Mouse (Mus musculus) MEL-GATA-1-ER (cell line): ENCODE data around the gene Gm20605.
"Not testable (repeated sequence)": the region's sequence is repeated elsewhere in the genome, so short reads cannot be mapped to it uniquely, and the experiment has no call there.

Experiments
- DNase-seq: peaks from one replicate; pipeline ENCODE4 v3.0.0-alpha.2; 2012; ENCODE audit warnings: low read depth; ENCODE audit errors: extremely low read depth

Gm20605 gene

DNA sequence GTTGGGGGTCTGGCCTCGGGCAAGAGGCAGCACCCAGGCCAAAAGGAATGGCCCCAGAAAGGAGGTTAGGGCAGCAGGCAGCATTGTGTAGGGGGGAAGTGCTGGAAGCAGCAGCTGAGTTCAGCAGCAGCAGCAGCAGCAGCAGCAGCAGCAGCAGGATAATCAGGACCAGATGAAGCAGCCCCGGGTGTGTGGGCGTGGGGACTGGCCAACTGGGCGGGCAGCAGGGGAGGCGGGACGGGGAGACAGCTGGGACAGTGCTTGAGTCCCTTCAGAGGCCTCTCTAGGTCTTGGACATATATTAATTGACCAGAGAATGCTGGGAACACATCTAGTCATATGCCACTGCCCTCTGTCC, 17.8 kb upstream of the Gm20605 start:
- DNase-seq = no peak

DNA sequence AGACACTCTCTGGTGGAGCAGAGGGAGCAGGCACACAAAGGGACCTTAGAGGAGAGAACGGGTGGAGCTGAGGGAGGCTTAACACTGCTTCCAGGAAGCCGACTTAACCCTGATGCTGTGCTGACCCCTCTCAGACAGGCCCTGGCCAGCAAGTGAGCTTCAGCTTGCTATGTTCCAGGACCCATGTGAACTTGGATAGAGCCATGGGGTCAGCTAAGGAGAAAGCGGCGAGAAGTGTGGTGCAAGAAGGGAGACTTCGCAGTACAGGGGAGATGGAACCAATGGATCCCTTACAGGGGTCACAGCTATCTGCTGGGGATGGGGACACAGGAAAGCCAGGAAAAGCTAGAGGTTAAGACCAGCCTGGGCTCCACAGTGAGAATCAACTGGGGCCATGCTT, 15.9 kb upstream of the Gm20605 start:
- no peak for DNase-seq

DNA sequence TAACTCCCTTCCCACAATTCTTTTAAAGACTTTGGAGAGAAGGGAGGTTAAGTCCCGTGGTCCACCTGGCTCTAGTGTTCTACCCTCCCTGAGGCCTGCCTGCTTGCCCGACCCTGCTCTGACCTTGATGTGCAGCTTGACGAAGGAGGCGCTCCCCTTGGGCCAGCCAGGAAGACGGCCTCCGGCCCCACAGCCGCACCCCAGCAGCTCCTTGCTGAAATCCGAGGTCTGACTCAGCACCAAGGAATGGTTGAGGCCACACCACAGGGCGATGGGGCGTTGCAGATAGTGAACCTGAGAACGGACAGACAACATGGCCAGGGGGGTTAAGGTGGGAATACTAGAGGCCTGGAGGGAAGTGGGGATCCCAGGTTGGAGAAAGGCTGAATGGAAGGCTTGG, 15.4 kb upstream of the Gm20605 start, which contains the start of gene Pcolce:
Pcolce (minus strand) TSS at position 235 of the 400 bp plus-strand sequence.
- no peak for DNase-seq

DNA sequence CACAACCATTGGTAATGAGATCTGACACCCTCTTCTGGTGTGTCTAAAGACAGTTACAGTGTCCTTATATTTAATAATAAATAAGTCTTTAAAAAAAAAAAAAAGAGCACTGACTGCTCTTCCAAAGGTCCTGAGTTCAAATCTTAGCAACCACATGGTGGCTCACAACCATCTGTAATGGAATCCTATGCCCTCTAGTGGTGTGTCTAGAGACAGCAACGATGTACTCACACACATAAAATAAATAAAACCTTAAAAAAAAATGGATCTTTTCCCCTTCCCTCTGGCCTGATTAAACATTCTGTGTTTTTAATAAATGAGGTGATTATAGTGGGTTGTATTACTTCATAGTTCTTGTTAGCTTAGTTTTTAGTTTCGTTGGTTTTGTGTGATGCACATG, 14.1 kb upstream of the Gm20605 start:
- not testable (repeated sequence) for DNase-seq

DNA sequence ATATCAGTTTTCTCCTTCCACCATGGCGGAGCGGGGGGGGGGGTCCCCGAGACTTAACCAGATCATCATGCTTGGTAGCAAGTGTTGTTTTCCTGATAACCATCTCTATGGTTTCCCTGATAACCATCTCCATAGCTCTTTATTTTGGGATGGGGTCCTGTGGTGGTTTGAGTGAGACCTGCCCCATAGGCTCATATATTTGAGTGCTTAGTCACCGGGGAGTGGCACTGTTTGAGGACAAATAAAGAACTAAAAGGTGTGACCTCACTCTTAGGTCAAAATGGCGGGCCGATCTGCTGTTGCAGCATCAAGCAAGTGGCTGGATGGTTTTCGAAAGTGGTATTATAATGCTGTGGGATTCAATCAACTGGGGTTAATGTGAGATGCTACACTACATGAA, 13.6 kb upstream of the Gm20605 start:
- DNase-seq = no peak

DNA sequence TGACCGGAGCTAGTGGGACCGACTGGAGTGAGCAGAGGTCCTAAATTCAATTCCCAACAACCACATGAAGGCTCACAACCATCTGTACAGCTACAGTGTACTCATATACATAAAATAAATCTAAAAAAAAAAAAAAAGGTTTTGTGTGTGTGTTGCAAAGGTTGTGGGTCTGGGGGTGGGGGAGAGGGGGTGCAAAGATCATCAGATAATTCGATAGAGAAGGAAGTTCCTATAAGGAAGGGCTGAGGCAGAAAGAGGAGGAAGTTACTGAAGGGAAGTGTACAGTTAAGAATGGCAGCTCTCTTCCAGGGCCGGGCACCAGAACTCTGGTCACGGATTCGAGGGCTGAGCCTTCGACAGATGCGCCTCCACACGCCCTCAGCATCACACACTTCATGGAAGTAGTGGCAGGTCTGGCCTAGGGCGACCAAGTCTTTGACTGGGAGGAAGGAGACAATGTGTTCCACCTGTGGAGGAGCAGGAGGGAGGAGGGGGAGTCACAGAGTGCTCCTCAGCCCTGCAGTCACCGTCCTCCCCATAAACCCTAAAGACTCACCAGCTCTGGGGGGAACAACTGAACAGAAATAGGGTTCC, 4.9 kb upstream of the Gm20605 start:
- no peak for DNase-seq

DNA sequence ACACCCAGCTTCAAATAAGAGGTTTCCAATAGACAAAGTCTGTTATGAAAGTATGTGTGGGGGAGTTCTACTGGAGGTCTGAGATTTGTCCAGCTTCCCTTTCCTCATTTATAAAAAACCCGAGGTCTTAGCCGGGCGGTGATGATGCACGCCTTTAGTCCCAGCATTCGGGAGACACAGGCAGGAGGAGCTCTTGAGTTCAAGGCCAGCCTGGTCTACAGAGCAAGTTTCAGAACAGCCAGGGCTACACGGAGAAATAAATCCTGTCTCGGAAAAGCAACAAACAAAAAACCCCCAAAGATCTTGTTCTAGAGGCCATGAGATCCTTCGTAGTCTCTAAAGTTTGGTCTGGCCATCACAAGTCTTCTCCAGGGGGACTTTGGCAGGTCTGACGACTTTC, 984 bp upstream of the Gm20605 start:
- no peak for DNase-seq

DNA sequence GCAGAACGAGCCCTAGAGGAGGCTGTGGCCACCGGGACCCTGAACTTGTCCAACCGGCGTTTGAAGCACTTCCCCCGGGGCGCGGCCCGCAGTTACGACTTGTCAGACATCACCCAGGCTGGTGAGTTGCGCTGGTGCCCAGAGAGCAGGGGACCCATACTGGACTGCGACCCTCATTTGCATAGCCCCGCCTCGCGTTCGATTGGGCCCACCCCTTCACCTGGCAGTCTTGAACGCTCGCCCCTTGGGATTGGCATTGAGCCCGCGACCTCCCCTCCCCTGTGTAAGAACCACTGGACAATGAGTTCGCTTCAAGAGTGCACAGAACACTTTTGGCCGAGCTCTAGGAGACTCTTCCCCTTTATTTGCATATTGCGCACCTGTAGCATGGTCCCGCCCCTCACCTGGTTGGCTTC, 339 bp downstream of the Gm20605 start:
- no peak for DNase-seq

DNA sequence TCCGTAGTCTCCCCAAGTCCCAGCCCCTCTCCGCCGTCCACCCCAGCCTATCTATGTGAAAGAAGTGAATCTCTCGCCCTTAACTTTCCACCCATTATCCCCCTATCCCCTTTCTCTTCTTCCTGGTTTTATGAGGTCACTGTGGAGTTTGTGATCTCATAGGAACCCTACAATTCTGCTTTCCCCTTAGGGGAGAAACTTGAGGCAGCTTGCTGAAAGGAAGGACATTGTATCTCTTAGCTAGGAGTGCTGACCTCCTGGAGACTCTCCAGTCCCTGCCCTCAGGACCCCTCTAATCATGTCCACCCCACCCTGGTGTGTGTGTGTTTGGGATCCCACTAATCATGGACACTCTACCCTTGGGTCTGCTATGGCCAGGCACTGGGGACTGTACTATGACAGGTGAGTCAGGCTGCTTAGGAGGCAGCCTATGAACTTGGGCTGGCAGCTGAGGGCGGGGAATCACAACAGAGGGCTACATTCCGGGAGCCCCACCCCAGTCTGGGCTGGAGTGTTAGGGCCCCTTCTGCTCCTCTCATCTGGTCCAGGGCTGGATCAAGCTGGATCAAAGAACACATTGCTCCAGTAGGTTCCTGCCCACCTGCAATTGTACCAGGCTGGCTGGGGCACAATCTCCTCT, 1.1 kb downstream of the Gm20605 start:
- DNase-seq = no peak

DNA sequence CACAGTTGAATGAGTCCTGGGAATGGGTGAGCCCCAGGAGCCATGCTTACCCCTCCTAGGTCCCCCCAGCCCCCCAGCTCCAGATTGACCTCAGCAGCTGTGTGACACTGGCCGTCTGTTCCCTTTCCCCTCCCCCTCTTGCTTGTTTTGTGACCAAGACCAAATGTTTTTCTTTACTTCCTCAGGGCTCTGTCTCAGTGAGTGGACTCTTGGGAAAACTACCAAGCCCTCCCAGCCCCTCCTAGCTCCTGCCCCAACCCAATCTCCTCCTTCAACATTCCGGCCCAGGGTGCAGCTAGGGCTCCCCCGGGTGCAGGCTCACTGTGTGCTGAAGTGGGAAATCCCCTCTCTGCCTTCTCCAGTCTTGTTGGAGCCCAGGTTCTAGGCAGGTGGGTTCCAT, 1.6 kb downstream of the Gm20605 start:
- DNase-seq = no peak

DNA sequence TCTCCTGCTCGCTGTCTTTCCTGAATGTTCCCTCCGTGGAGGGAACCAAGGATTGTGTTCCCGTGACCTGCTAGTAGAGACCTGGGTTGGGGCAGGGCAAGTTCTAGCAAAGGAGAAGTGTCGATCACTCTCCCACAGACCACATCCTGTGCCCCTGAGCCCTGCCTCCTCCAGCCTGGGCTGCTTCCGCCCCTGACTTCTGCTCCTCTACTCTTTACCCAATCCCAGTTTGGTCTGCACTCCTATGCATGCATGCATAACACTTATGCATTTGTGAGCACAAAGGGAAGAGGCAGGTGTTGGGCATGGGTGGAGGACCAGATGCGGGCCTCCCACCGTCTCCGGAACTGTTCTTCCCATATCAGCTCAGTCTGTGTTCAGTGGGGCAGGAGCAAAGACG, 2.2 kb downstream of the Gm20605 start:
- peak; percentile 68 for DNase-seq

DNA sequence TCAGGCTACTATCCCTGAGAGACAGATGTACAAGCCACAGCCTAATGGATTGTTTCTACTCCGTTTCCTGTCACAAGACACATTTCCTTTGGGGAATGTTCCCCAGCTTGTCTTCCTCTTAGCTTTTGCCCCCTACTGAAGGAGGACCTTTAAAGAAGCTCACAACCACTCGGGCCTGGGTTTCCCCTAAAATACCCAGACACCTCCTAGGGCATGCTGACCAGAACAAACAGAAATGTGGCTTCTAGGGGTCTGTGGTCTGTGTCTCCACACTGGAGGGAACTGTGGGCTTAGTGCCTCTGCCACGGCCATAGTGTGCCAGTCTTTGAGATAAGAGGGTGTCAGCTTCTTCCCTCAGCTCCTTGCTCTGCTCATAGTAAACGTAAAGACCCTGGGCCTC, 2.6 kb downstream of the Gm20605 start:
- DNase-seq = no peak

DNA sequence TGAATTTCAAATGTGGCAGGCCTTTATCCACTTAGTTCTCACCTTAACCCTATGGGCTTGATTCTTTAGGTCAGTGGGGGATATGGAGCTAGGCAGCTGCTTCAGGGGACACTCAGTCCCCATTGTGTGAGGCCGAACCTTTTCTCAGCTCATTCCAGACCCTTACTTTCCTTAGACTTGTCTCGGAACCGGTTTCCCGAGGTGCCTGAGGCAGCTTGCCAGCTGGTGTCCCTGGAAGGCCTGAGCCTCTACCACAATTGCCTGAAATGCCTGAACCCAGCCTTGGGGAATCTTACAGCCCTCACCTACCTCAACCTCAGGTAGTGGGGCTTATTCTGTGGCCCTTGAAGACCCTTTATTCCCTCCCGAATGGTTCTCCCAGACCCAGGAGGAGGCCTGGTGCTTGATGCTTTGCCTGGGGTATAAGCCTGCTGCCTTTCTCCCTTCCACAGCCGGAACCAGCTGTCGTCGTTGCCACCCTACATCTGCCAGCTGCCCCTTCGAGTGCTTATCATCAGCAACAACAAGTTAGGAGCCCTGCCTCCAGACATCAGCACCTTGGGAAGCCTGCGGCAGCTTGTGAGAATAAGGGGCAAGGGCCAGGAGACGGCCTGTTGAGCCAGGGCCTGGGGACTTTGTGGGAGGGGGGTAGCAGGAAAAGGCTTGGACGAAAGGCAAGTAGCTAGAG, 4.6 kb downstream of the Gm20605 start:
- DNase-seq = no peak

DNA sequence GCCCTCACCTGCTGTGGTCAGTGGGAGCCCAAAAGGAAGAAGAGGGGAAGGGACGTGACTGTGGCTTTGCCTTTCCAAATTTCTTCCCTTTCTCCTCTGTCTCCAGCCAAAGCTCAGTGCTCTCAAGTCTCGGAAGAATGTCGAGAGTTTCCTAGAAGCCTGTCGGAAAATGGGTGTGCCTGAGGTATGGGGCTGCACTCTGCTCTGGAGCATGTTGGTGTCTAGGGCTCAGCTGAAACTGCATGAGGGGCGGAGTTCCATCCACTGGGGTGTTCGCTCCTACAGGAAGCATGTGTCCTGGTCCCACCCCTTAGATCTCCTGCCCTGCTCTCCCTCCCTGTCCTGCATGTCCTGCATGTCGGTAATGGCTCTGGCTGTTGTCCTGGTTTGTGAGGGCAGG, 10.5 kb downstream of the Gm20605 start:
- DNase-seq = no peak

DNA sequence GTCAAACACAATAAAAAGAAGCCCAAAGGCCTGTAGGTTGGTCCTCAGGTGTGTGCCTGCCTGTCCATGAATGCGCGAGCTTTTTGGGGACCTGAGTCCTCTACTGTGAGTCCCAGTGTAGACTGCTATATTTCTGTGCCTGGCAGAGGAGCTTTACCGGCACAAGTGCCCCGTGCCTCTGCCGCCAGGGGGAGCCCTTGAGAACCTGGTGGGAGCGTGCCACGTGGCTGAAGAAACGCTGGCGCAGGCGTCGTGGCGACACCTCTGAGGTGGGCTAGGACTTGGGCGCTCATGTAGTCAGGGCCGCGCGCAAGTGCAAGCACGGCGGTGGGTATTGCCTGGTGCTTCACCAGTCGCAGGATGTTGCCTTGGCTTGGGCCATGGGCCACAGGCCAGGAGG, 12.1 kb downstream of the Gm20605 start, which contains the start of gene Sap25:
Sap25 (plus strand) TSS at position 281 of the 400 bp plus-strand sequence.
- DNase-seq = no peak

DNA sequence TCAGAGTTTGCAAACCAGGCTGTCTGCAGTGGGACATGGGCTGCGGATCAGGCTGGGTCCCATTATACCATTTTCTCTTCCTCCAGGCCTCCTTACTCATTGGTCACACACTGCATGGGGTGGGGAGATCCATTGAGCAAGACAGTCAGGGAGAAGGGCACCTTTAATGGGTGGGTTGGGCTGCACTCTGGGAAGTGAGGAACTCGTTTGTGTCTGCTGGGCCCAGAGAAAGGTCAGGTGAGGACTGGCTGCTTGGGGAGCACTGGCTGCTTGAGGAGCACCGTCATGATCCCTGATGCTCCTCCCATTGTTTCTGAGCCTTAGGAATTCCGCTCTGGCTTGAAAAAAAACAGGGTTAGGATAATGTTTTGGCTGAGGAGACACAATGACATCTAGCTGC, 13.9 kb downstream of the Gm20605 start:
- no peak for DNase-seq

DNA sequence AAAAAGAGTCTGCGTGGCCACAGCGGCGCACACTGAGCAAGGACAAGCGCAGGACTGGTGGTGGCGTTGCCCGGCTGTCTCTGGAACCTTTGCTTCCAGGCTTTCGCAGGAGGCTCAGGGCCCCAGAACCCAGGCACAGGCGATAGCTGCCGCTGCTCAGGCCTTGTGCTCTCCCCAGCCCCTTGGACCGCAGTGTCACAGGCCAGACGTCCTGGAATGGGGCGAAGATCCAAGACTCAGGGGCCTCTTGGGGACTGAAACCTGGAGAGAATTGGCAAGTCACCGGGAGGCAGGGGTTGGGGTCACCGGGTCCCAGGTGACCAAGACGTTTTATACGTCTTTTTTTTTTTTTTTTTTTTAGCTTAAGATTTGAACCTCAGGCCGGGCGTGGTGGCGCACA, 15.5 kb downstream of the Gm20605 start:
- DNase-seq = no peak

DNA sequence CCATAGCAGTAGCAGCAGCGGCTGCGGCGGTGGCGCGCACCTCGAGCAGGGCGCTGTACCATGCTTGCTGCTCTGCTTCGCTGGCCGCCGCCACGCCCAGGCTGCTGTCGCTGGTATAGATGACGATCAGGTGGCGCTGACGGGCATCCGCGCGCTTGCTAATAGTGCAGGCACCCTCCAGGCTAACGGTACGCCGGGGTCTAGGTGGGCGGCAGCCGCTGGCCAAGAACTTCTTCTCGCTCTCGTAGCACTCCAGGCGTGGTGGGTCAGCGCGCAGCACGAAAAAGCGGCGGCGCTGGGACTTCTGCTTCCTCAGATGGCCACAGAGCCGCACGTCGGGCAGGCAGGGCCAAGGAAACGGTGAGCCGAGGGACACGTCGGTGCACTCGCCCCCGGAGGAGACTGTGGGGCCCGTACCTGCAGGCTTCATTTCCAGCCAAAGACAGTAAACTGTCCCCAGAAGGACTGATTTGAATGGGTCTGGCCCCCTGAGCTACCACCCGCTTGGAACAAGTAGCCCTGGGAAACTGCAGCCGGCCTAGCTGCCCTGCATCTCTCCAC, 16.2 kb downstream of the Gm20605 start:
- no peak for DNase-seq

DNA sequence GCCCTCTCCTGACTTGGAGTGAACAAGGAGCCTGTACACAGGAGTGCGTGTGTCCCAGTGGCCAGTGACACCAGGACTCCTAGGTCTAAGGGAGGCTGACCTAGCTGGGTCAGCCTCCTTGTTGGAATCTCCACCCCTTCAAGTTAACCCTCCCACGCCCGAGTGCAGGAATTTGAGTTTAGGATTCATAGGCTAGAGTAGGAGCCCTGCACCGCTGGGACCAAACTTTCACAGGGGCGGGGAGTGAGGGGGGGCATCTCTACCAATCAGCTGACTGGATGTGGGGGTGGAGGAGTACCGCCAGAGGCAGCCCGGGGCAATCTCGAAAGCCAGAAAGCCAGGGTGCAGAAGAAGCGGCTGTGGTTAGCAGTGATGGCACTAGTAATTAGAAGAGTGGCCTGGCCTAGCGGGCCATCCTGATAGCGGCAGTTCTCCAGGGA, 16.7 kb downstream of the Gm20605 start, which contains the start of gene Irs3:
Irs3 (minus strand) TSS at position 63 of the 440 bp plus-strand sequence.
- DNase-seq = no peak

DNA sequence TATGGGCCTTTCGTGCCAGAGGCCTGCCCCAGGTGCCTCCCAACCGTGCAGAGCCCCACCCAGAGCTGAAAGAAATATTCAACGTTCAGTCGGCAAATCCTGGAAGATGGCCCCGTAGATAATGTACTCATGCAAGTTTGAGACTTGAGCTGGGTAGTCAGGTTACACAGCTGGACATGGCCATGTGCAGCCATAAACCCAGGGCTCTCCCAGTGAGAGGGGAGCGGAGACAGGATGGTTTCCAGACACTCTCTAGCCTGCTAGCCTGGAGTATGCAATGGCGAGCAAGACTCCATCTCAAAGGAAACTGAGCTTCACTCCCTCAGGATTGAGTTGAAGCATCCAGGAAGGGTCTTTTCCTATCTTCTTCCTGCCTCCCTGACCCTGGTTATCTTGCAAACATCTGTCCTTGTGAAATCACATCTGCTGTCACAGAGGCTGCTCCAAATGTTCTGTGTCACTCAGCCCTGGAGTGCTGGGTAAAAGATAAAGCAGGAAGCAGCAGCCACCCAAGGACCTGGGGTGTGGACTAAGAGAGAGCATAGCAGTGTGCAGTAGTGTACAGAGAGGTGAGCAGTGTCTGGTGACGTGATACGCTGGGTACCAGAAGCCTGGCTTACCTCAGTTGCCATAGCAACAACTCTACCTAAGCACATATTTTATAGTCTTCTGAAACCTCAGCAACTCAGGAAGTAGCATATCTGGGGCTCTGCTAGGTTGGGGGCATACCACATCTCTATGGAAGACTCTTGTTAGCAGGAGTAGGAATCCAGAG, 19.0 kb downstream of the Gm20605 start:
- DNase-seq = no peak

DNA sequence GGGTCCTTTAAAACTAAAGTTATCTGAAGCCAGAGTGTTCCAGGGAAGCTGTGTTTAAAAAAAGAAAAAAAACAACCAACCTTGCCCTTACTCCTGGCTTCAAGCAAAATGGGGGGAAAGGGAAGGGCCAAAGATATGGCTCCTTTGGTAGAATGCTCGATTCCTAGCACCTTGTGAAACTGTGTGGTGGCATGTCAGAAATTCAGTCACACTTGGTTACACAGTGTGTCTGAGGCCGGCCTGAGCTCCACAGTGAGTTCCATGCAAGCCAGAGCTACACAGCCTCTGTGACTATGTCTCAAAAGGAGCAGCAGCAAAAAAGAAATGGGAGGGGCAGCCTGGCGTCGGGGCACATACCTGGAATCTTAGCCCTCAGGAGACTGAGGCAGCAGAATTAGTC, 20.3 kb downstream of the Gm20605 start:
- DNase-seq = no peak
